Mouse (Mus musculus): ENCODE measurements around the gene Sh3gl1. TPM values are rescaled to one million over a fixed set of nuclear protein-coding genes. Genes with fewer than 3 reads are reported as not detected.
A peak's percentile ranks its signal among the peaks of the same experiment; 100 is the strongest.

Sh3gl1 gene
- total and polyA plus RNA-seq, 2 experiments from 2014 or later = 64.1 to 84.8 TPM

GRCm38 (mm10) chr17:56035216-56035615, 1.2 kb downstream of the Sh3gl1 start:
- no peak overlapping the region for H3K27ac ChIP-seq (ENCODE audit: low read depth, low read length)
- peak overlapping the region; percentile 89 for H3K4me3 ChIP-seq (ENCODE audit: low read depth, low read length)
- no peaks in the 10 kb centered on the region for H3K9me3 ChIP-seq (ENCODE audit: low read length)
- peak overlapping the region; percentile 97; the same call in 1 of the 2 replicates for H3K9ac ChIP-seq (replicated peaks; ENCODE audit: low read length, poor library complexity, severe bottlenecking)
- WGBS = 84% methylated on average over 4 of the region's 4 CpGs
- H3K27me3 ChIP-seq (ENCODE audit: insufficient read depth, low read length) = no peaks in the 10 kb centered on the region
- no peak for ATAC-seq (ENCODE audit: low FRiP score)
- peaks cover 2% of the 10 kb centered on the region; the same call in 1 of the 2 replicates for H3K4me1 ChIP-seq (ENCODE audit: insufficient read depth, low read length)
- H3K36me3 ChIP-seq (ENCODE audit: insufficient read depth, low read length) = peaks cover 17% of the 10 kb centered on the region; the same call in 1 of the 2 replicates
- TF ChIP-seq CTCF (IDR thresholded peaks at IDR 0.05) = no peak
- H3K4me2 ChIP-seq (ENCODE audit: low read depth, low read length, poor library complexity, severe bottlenecking) = peak overlapping the region; percentile 68
- DNase-seq (ENCODE audit: low spot score) = no peak

DNA sequence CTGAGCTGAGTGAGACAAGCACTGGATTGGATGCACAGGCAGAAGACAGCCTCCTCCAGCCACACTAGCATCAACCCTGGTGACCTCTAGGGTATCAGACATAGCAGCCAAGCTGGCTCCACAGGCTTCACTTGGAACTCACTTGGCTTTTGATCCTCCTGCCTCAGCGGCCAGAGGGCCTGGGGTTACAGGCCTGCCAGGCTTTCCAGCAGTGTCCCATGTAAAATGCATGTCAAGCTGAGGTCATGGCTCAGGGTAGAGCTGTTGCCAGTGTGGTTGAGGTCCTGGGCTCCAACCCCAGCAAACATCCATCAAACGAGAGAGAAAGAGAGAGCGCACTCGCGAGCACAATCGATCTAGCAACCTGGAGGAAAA, 1.7 kb downstream of the Sh3gl1 start:
- ATAC-seq (ENCODE audit: low FRiP score) (no peak), DNase-seq (ENCODE audit: low spot score) (no peak)
- TF ChIP-seq CTCF (IDR thresholded peaks at IDR 0.05) = no peak
- Histone ChIP-seq H3K27me3 (ENCODE audit: insufficient read depth, low read length) (no peaks in the 10 kb centered on the region), H3K36me3 (ENCODE audit: insufficient read depth, low read length) (peaks cover 17% of the 10 kb centered on the region; the same call in 1 of the 2 replicates), H3K4me3 (ENCODE audit: low read depth, low read length) (no peak overlapping the region), H3K9me3 (ENCODE audit: low read length) (no peaks in the 10 kb centered on the region), H3K4me1 (ENCODE audit: insufficient read depth, low read length) (peaks cover 2% of the 10 kb centered on the region; the same call in 1 of the 2 replicates), H3K9ac (replicated peaks; ENCODE audit: low read length, poor library complexity, severe bottlenecking) (no peak overlapping the region), H3K27ac (ENCODE audit: low read depth, low read length) (no peak overlapping the region), H3K4me2 (ENCODE audit: low read depth, low read length, poor library complexity, severe bottlenecking) (0 out of 2 replicates have a peak overlapping the region, but pooled peaks have one; percentile 18)
- 94% methylated on average over 6 of the region's 6 CpGs for WGBS

DNA sequence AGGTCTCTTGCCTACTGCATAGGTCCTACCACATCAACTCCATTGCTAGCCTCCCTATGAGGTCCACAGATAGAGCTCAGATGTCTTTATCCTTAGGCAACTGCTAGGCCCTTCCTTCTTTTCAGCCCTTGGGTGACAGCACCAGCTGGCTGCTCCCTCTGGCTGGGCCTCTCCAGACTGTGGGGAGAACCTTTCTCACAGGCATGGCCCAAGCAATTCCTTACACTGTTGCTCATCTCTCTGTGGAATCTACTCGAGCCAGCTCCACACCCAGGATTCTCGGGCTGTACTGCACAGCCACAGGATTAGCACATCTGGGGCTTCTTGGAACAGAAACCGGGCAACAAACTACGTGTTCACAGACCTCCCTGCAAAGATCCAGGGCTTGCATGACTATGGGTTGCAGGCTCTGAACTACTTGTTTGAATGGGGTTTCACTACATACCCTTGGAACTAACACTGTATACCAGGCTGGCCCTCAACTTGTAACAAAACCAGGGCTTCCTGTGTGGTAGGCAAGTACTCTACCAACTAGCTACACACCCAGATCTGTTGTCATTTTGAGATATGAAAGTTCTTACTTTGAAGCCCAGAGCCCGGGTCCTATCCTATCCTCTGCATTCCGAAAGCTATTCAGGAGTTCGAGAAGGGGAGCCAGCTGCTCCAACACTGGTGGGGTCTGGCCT, 2.3 kb downstream of the Sh3gl1 start:
- no peak overlapping the region for H3K27ac ChIP-seq (ENCODE audit: low read depth, low read length)
- H3K36me3 ChIP-seq (ENCODE audit: insufficient read depth, low read length) = peaks cover 17% of the 10 kb centered on the region
- H3K4me2 ChIP-seq (ENCODE audit: low read depth, low read length, poor library complexity, severe bottlenecking) = no peak overlapping the region
- 90% methylated on average over 7 of the region's 7 CpGs for WGBS
- peaks cover 2% of the 10 kb centered on the region; the same call in 1 of the 2 replicates for H3K4me1 ChIP-seq (ENCODE audit: insufficient read depth, low read length)
- TF ChIP-seq CTCF (IDR thresholded peaks at IDR 0.05) = no peak
- no peak for ATAC-seq (ENCODE audit: low FRiP score)
- no peaks in the 10 kb centered on the region for H3K9me3 ChIP-seq (ENCODE audit: low read length)
- H3K4me3 ChIP-seq (ENCODE audit: low read depth, low read length) = no peak overlapping the region
- no peaks in the 10 kb centered on the region for H3K27me3 ChIP-seq (ENCODE audit: insufficient read depth, low read length)
- H3K9ac ChIP-seq (replicated peaks; ENCODE audit: low read length, poor library complexity, severe bottlenecking) = no peak overlapping the region
- DNase-seq (ENCODE audit: low spot score) = no peak

DNA sequence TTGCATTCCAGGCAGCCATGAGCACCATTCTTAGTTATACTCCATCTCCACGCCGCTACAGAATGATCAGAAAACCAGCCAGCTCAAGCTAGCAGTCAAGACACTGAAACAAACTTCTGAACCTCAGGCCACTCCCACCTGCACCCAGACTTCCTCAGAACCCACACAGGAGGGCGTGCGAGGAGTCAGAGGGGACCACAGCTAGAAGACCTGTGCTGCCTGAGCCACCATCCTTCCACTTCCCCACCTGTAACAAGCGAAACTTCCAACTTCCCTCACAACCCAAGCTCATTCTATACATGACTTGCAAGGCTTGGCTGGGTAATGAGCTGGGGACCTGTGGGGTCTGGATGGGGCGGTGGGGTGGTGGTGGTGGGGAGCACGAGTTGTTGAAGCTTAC, 3.6 kb downstream of the Sh3gl1 start:
- Histone ChIP-seq H3K4me1 (ENCODE audit: insufficient read depth, low read length) (peaks cover 2% of the 10 kb centered on the region; the same call in 1 of the 2 replicates), H3K27me3 (ENCODE audit: insufficient read depth, low read length) (no peaks in the 10 kb centered on the region), H3K9ac (replicated peaks; ENCODE audit: low read length, poor library complexity, severe bottlenecking) (peak overlapping the region; percentile 33; the same call in 1 of the 2 replicates), H3K9me3 (ENCODE audit: low read length) (no peaks in the 10 kb centered on the region), H3K36me3 (ENCODE audit: insufficient read depth, low read length) (peaks cover 21% of the 10 kb centered on the region), H3K4me2 (ENCODE audit: low read depth, low read length, poor library complexity, severe bottlenecking) (no peak overlapping the region), H3K4me3 (ENCODE audit: low read depth, low read length) (no peak overlapping the region), H3K27ac (ENCODE audit: low read depth, low read length) (no peak overlapping the region)
- no peak for TF ChIP-seq CTCF (IDR thresholded peaks at IDR 0.05)
- ATAC-seq (ENCODE audit: low FRiP score) = no peak
- no peak for DNase-seq (ENCODE audit: low spot score)
- 76% methylated on average over 7 of the region's 7 CpGs for WGBS

DNA sequence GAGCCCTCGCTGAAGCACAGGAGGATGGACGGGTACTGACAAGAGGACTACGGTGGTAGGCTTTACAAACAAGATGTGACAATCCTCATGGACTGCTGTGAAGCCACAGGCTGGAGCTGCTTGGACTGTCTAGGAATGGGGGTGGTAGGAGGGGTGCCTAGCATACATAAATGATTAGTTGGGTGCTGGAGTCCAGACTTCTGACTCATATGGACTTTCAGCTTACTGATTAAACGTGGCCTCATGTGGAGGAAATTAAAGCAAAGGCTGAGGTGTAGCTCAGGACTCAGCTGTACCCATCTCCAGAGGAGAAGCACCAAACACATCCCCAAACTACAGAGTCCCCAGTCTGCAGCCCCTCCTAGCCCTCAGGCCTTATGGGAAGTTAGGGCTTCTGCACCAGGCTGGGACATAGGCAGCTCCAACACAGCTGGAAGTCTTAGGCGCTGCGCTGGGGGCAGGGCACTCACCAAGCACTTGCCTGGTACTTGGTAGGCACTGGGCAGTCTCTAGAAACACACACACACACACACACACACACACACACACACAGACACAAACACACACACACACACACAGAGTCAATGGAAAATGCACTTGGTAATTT, 4.2 kb downstream of the Sh3gl1 start:
- no peak for TF ChIP-seq CTCF (IDR thresholded peaks at IDR 0.05)
- ATAC-seq (ENCODE audit: low FRiP score) = no peak
- H3K4me2 ChIP-seq (ENCODE audit: low read depth, low read length, poor library complexity, severe bottlenecking) = no peak overlapping the region
- H3K27me3 ChIP-seq (ENCODE audit: insufficient read depth, low read length) = no peaks in the 10 kb centered on the region
- H3K9ac ChIP-seq (replicated peaks; ENCODE audit: low read length, poor library complexity, severe bottlenecking) = no peak overlapping the region
- DNase-seq (ENCODE audit: low spot score) = no peak
- H3K4me1 ChIP-seq (ENCODE audit: insufficient read depth, low read length) = peaks cover 2% of the 10 kb centered on the region; the same call in 1 of the 2 replicates
- peaks cover 21% of the 10 kb centered on the region for H3K36me3 ChIP-seq (ENCODE audit: insufficient read depth, low read length)
- H3K27ac ChIP-seq (ENCODE audit: low read depth, low read length) = no peak overlapping the region
- no peak overlapping the region for H3K4me3 ChIP-seq (ENCODE audit: low read depth, low read length)
- H3K9me3 ChIP-seq (ENCODE audit: low read length) = no peaks in the 10 kb centered on the region
- 73% methylated on average over 6 of the region's 6 CpGs for WGBS

DNA sequence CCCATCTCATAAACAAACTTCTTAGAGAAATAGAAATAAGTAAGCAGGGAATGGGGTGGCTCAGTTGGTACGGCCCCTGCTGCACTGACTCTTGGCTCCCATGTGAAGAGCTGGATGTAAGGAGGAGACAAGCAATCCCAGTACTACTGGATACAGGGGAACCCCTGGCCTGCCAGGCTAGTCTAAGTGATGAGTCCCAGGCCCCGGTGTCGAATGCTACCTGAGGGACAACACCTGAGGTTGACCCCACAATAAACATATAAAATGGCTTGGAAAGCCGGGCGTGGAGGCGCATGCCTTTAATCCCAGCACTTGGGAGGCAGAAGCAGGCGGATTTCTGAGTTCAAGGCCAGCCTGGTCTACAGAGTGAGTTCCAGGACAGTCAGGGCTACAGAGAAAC, 5.0 kb downstream of the Sh3gl1 start:
- Histone ChIP-seq H3K4me3 (ENCODE audit: low read depth, low read length) (no peak overlapping the region), H3K36me3 (ENCODE audit: insufficient read depth, low read length) (peaks cover 21% of the 10 kb centered on the region), H3K27me3 (ENCODE audit: insufficient read depth, low read length) (no peaks in the 10 kb centered on the region), H3K4me2 (ENCODE audit: low read depth, low read length, poor library complexity, severe bottlenecking) (no peak overlapping the region), H3K4me1 (ENCODE audit: insufficient read depth, low read length) (peaks cover 2% of the 10 kb centered on the region; the same call in 1 of the 2 replicates), H3K9me3 (ENCODE audit: low read length) (no peaks in the 10 kb centered on the region), H3K9ac (replicated peaks; ENCODE audit: low read length, poor library complexity, severe bottlenecking) (no peak overlapping the region), H3K27ac (ENCODE audit: low read depth, low read length) (no peak overlapping the region)
- no peak for TF ChIP-seq CTCF (IDR thresholded peaks at IDR 0.05)
- ATAC-seq (ENCODE audit: low FRiP score) (no peak), DNase-seq (ENCODE audit: low spot score) (no peak)
- WGBS = 94% methylated on average over 7 of the region's 7 CpGs

Data from midbrain, postnatal 0 days (tissue).